Mouse (Mus musculus): ENCODE results near the gene Pstk. TPM values are rescaled to one million over a fixed set of nuclear protein-coding genes. Genes with fewer than 3 reads are reported as not detected.

Gene Pstk
- polyA plus RNA-seq (2017; shearing (Covaris generic)), result 29.8 TPM

DNA sequence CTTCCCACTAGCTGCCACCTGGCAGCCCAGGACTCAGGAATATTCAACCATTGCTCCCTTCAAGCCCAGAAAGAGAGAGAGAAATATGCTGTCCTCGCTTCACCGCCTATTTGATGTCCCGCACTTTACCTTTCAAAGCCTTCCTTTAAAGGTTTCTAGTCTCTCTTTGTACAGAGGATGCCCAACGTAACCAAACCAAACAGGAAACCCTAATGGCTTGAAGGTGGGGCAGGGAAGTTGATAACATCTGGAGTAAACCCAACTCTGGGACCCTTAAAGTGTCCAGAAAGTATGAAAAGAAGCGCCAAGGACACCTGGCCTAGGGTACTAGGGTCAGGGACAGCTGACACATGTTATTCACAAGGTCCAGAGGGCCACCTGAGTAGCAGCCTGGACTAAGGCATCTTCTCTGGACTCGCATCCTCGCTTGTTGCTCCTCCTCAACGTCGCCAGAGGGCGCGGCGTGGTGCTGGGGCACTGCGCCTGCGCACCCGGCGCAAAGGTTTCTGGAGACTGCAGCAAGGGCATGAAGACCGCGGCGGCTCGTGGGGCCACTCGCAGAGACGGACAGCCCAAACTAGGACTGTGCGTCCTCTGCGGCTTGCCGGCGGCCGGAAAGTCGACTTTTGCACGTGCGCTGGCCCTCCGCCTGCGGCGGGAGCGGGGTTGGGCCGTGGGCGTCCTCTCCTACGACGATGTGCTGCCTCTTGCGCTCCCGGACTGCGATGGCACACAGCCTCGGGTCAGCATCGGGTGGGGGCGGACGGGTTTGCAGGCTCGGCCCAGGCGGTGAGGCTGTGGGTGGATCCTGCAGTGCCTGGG lies at the start of gene Pstk:
Gene Pstk (plus strand): TSS at position 494 of the 822 bp plus-strand sequence.

DNA sequence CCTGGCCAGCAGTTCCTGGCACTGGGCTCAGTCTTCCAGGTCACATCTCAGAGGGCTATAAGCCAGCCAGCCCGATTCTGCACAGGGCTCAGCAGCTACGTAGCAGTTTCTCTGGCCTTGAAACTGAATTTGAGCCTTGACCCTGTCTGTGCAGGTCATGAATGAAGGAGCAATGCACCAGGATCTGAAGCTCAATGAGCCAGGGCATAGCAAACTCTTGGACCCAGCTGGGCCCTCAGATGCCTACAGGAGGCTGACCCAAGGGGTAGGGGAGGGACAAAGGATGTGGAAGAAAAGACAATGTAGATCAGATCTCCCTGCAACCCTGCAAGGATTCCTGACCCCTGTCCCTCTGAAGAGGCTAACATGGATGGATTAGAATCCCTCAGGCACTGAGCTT lies 48.7 kb upstream of the Pstk start, which contains the start of gene Cuzd1:
Gene Cuzd1 (minus strand): TSS at position 101 of the 400 bp plus-strand sequence.

DNA sequence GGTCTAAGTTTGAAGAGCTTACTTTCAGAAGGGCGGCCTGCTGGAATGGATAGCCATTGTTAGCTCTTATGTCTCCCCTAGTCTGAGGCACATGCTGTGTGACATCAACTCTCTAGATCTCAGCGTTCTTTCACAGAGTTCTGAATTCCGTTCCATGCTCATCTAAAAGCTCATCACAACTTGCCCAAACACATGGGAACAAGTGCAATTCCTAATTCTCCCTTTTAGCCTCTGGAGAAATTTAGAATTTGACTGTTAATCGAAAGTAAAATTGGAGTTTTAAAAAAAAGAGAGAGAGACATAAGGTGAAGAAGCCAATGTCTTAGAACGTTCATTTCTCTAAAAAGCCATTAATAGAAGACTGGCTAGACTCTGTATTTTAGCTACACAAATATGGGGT lies 41.5 kb upstream of the Pstk start, which contains the start of gene Fam24b:
Gene Fam24b (minus strand): TSS at position 101 of the 400 bp plus-strand sequence.

DNA sequence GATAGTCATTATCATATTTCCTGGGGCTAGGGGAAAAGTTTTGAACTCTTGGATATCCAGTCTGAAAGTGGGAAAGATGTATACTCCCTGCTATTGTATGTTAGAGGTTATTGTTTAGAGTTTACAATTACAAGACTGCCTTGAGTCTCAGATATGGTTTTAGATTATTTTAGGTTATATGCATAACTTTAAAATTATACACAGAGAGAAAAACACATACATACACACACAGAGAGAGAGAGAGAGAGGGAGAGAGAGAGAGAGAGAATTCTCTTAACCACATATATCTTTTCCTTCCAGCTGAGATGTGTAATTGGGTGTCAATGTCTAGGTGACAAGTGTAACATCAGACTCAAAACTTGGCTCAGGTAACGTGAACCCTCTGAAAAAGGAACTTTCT lies 37.4 kb upstream of the Pstk start, which contains the start of gene Fam24a:
Gene Fam24a (plus strand): TSS at position 301 of the 400 bp plus-strand sequence.

DNA sequence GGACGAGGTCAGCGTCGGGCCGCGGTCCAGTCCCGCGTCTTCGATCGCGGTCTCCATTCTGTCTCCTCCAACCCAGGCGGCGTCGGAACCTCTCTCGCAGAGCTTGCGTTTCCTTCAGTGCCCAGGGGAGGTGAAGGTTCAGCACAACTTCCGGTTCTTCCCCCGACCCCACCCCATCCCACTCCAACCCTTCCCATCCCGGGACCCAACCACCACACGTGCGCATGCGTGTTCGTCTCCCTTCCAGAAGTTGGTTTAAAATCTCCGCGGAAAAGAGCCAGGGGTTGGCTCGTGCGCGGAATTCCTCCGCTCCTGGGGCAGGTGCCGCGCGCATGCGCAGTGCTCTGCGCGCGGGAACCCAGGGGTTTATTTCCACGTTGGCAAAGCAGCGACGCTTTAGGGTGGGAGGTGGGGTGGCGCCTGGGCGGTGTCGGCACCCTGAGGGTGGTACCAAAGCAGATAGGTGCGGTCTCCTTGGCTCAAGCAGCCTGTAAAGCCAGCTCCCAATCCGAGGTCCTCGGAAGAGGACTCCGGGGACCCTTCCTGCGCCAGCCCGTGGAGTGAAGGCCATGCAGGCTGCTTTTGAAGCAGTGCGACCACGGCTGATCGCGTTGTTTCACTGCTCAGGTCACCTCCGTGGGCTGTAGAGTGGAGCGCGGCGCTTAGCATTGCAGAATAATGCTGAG lies 8.2 kb upstream of the Pstk start, which contains the start of gene 2310057M21Rik:
Gene 2310057M21Rik (minus strand): TSS at position 145 of the 686 bp plus-strand sequence.

DNA sequence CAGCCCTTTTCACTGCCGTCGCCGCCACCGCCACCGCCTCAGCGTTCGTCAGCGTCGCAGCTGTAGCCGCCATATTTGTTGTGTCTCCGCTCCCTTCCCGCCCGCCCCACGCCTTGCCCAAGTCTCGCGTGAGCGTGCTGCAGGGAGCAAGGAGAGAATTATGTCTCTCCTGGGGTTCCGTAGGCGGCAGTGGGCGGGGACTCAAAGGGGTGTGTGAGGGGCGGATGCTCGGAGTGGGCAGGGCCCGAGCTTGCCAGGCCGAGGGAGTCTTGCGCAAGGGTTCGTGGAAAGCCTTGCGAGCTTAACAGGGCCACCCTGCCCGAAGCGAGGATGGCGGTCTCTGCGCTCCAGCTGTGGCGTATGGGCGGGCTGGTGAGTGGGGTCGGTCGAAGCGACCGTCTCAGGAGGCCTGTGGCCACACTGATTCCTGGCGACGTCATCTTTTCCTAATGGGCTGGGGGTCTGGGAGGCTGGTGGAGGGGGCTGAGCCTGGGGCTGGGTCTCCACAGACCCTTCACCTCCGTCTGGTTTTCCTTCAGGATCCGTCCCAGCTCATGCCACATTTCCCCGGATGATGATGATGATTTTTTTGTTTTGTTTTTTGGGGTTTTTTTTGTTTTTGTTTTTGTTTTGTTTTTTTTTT lies 39.6 kb downstream of the Pstk start, which contains the start of the genes Ikzf5 and Acadsb:
Gene Ikzf5 (minus strand): TSS at position 106 of the 643 bp plus-strand sequence.
Gene Acadsb (plus strand): TSS at position 186 of the 643 bp plus-strand sequence.

Other genes starting within 250 kb of the Pstk start
- gene 4933402N03Rik, start 224.8 kb upstream of the Pstk start, polyA plus RNA-seq (2017; shearing (Covaris generic)), result not detected
- not detected for gene 5430419D17Rik, start 196.7 kb upstream of the Pstk start, polyA plus RNA-seq (2017; shearing (Covaris generic))
- gene Cuzd1, start 48.8 kb upstream of the Pstk start, polyA plus RNA-seq (2017; shearing (Covaris generic)), result not detected
- gene Fam24b, start 41.6 kb upstream of the Pstk start, polyA plus RNA-seq (2017; shearing (Covaris generic)), result not detected
- not detected for gene Fam24a, start 37.3 kb upstream of the Pstk start, polyA plus RNA-seq (2017; shearing (Covaris generic))
- gene 2310057M21Rik, start 8.4 kb upstream of the Pstk start, polyA plus RNA-seq (2017; shearing (Covaris generic)), result 17.7 TPM
- 32.9 TPM for gene Ikzf5, start 39.4 kb downstream of the Pstk start, polyA plus RNA-seq (2017; shearing (Covaris generic))
- 29.2 TPM for gene Acadsb, start 39.5 kb downstream of the Pstk start, polyA plus RNA-seq (2017; shearing (Covaris generic))
- gene Hmx3, start 171.7 kb downstream of the Pstk start, polyA plus RNA-seq (2017; shearing (Covaris generic)), result not detected
- gene Hmx2, start 177.6 kb downstream of the Pstk start, polyA plus RNA-seq (2017; shearing (Covaris generic)), result not detected
- gene Bub3, start 189.1 kb downstream of the Pstk start, polyA plus RNA-seq (2017; shearing (Covaris generic)), result 149 TPM

Data from naive thymus-derived CD4-positive, alpha-beta T cell, adult 5 months (primary cell).